Mouse (Mus musculus): Measurements from ENCODE around the gene Hoxa10. TPM values are rescaled to one million over a fixed set of nuclear protein-coding genes. Genes with fewer than 3 reads are reported as not detected.

Gene Hoxa10
- polyA plus RNA-seq, 1 experiment from 2014 or later = 0.20 TPM

DNA sequence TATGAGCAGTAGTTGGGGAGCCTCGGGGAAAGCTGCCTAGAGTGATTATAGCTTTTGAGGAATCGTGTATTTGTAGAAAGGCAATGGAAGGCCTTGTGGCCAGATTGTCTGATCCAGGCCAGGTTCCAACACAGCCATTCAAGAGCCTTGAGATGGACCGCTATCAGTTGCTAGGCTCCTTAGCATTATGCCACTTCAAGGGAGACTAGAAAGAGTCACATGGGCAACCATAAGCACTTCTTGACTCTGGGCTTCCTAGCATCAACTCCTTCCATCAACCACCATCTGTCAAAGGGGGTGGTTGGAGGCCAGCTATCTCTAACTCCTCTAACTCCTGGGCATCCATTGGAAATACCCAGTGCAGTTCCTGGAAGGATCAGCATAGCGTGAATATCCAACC is 9.2 kb upstream of the Hoxa10 start:
- Histone ChIP-seq H3K4me3 (ENCODE audit: low read depth, low read length) (no peak overlapping the region), H3K4me2 (no peak overlapping the region), H3K9ac (ENCODE audit: low read depth, low read length) (no peak overlapping the region)

GRCm38 (mm10) chr6:52249415-52249738 is 8.7 kb upstream of the Hoxa10 start:
- peaks cover 5% of the 10 kb centered on the region; the same call in 1 of the 2 replicates for H3K4me1 ChIP-seq (ENCODE audit: control insufficient read depth, insufficient read depth, low read length)
- H3K4me2 ChIP-seq = no peak overlapping the region; the same call in 1 of the 2 replicates
- H3K4me3 ChIP-seq (ENCODE audit: low read depth, low read length) = 0 out of 2 replicates have a peak overlapping the region, but pooled peaks have one; percentile 4
- no peaks in the 10 kb centered on the region for H3K36me3 ChIP-seq (ENCODE audit: control insufficient read depth, insufficient read depth, low read length)
- no peak overlapping the region for H3K27ac ChIP-seq (ENCODE audit: low read depth, low read length)
- H3K9ac ChIP-seq (ENCODE audit: low read depth, low read length) = no peak overlapping the region
- 2% methylated on average over 16 of the region's 16 CpGs for WGBS (ENCODE audit: insufficient replicate concordance)
- ATAC-seq (replicated peaks; ENCODE audit: insufficient number of reproducible peaks, low FRiP score, low TSS enrichment) = no peak
- H3K9me3 ChIP-seq (replicated peaks; ENCODE audit: control insufficient read depth, low read length) = no peaks in the 10 kb centered on the region
- H3K27me3 ChIP-seq (ENCODE audit: control insufficient read depth, insufficient read depth, low read length) = peaks cover 95% of the 10 kb centered on the region

More for the DNA sequence above, 9.2 kb upstream of the Hoxa10 start:
- WGBS (ENCODE audit: insufficient replicate concordance) = 3% methylated on average over 4 of the region's 4 CpGs
- H3K9me3 ChIP-seq (replicated peaks; ENCODE audit: control insufficient read depth, low read length) = no peaks in the 10 kb centered on the region
- no peaks in the 10 kb centered on the region for H3K36me3 ChIP-seq (ENCODE audit: control insufficient read depth, insufficient read depth, low read length)
- H3K27me3 ChIP-seq (ENCODE audit: control insufficient read depth, insufficient read depth, low read length) = peaks cover 91% of the 10 kb centered on the region
- no peak overlapping the region for H3K27ac ChIP-seq (ENCODE audit: low read depth, low read length)
- peaks cover 5% of the 10 kb centered on the region; the same call in 1 of the 2 replicates for H3K4me1 ChIP-seq (ENCODE audit: control insufficient read depth, insufficient read depth, low read length)
- no peak for ATAC-seq (replicated peaks; ENCODE audit: insufficient number of reproducible peaks, low FRiP score, low TSS enrichment)

- Histone ChIP-seq H3K9me3 (replicated peaks; ENCODE audit: control insufficient read depth, low read length) (no peaks in the 10 kb centered on the region), H3K27ac (ENCODE audit: low read depth, low read length) (no peak overlapping the region), H3K36me3 (ENCODE audit: control insufficient read depth, insufficient read depth, low read length) (no peaks in the 10 kb centered on the region), H3K9ac (ENCODE audit: low read depth, low read length) (no peak overlapping the region), H3K4me1 (ENCODE audit: control insufficient read depth, insufficient read depth, low read length) (peaks cover 5% of the 10 kb centered on the region; the same call in 1 of the 2 replicates), H3K27me3 (ENCODE audit: control insufficient read depth, insufficient read depth, low read length) (peaks cover 96% of the 10 kb centered on the region), H3K4me2 (no peak overlapping the region; the same call in 1 of the 2 replicates), H3K4me3 (ENCODE audit: low read depth, low read length) (0 out of 2 replicates have a peak overlapping the region, but pooled peaks have one; percentile 4)
- ATAC-seq (replicated peaks; ENCODE audit: insufficient number of reproducible peaks, low FRiP score, low TSS enrichment) = no peak
- WGBS (ENCODE audit: insufficient replicate concordance) = under 1% methylated on average over 27 of the region's 27 CpGs
Measured at GRCm38 (mm10) chr6:52248638-52249414, 8.2 kb upstream of the Hoxa10 start.

- under 1% methylated on average over 23 of the region's 23 CpGs for WGBS (ENCODE audit: insufficient replicate concordance)
- Histone ChIP-seq H3K36me3 (ENCODE audit: control insufficient read depth, insufficient read depth, low read length) (no peaks in the 10 kb centered on the region), H3K27me3 (ENCODE audit: control insufficient read depth, insufficient read depth, low read length) (peaks cover 96% of the 10 kb centered on the region), H3K27ac (ENCODE audit: low read depth, low read length) (no peak overlapping the region), H3K9ac (ENCODE audit: low read depth, low read length) (no peak overlapping the region), H3K4me2 (no peak overlapping the region), H3K4me1 (ENCODE audit: control insufficient read depth, insufficient read depth, low read length) (peaks cover 5% of the 10 kb centered on the region; the same call in 1 of the 2 replicates), H3K4me3 (ENCODE audit: low read depth, low read length) (no peak overlapping the region), H3K9me3 (replicated peaks; ENCODE audit: control insufficient read depth, low read length) (no peaks in the 10 kb centered on the region)
- ATAC-seq (replicated peaks; ENCODE audit: insufficient number of reproducible peaks, low FRiP score, low TSS enrichment) = no peak
Measured at GRCm38 (mm10) chr6:52247766-52248637, 7.3 kb upstream of the Hoxa10 start.

DNA sequence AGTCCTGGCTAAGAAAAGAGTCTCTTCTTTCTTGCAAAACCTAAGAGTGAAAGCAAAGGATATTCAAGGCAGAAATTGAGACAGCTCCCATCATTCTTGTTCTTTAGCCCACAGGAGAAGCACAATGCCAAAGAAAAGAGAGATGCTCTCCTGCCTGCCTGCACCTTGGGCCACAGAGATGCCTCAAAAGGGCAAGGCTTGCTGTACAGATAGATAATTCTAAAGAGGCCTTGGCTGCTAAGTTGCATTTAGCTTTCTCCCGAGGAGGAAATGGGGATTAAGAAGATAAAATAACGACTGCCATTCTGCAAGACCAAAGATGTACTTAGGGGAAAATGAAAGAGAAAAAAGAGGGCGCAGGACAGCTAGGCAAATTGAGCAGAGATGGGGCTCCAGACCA is 6.3 kb upstream of the Hoxa10 start:
- Histone ChIP-seq H3K36me3 (ENCODE audit: control insufficient read depth, insufficient read depth, low read length) (no peaks in the 10 kb centered on the region), H3K4me2 (no peak overlapping the region), H3K9me3 (replicated peaks; ENCODE audit: control insufficient read depth, low read length) (no peaks in the 10 kb centered on the region), H3K9ac (ENCODE audit: low read depth, low read length) (no peak overlapping the region), H3K27ac (ENCODE audit: low read depth, low read length) (no peak overlapping the region), H3K4me3 (ENCODE audit: low read depth, low read length) (no peak overlapping the region), H3K27me3 (ENCODE audit: control insufficient read depth, insufficient read depth, low read length) (peaks cover 96% of the 10 kb centered on the region), H3K4me1 (ENCODE audit: control insufficient read depth, insufficient read depth, low read length) (peaks cover 5% of the 10 kb centered on the region; the same call in 1 of the 2 replicates)
- ATAC-seq (replicated peaks; ENCODE audit: insufficient number of reproducible peaks, low FRiP score, low TSS enrichment) = no peak
- 2% methylated on average over 3 of the region's 3 CpGs for WGBS (ENCODE audit: insufficient replicate concordance)

DNA sequence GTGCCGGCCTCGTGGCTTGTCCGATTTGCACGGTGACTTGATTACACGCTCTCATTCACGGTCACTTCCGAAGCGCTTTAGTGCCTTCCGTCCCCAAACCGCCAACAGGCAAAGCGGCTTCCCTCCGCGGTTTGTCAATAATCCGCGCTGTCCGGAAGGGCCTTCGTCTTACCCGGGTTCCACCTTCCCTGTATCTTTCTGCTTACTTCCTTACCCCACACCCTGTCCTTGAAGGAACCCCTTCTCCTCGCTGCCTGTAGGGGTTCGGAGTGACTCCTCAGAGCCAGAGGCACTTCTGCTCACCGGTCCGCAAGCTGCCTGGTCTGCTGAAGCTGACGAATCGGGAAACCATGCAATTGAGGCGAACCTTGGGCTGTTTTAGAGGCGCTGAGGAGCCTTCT is 5.7 kb upstream of the Hoxa10 start:
- Histone ChIP-seq H3K27me3 (ENCODE audit: control insufficient read depth, insufficient read depth, low read length) (peaks cover 96% of the 10 kb centered on the region), H3K9ac (ENCODE audit: low read depth, low read length) (no peak overlapping the region), H3K4me2 (no peak overlapping the region; the same call in 1 of the 2 replicates), H3K4me3 (ENCODE audit: low read depth, low read length) (no peak overlapping the region), H3K9me3 (replicated peaks; ENCODE audit: control insufficient read depth, low read length) (no peaks in the 10 kb centered on the region), H3K4me1 (ENCODE audit: control insufficient read depth, insufficient read depth, low read length) (peaks cover 5% of the 10 kb centered on the region; the same call in 1 of the 2 replicates), H3K36me3 (ENCODE audit: control insufficient read depth, insufficient read depth, low read length) (no peaks in the 10 kb centered on the region), H3K27ac (ENCODE audit: low read depth, low read length) (no peak overlapping the region)
- no peak for ATAC-seq (replicated peaks; ENCODE audit: insufficient number of reproducible peaks, low FRiP score, low TSS enrichment)
- under 1% methylated on average over 26 of the region's 26 CpGs for WGBS (ENCODE audit: insufficient replicate concordance)

DNA sequence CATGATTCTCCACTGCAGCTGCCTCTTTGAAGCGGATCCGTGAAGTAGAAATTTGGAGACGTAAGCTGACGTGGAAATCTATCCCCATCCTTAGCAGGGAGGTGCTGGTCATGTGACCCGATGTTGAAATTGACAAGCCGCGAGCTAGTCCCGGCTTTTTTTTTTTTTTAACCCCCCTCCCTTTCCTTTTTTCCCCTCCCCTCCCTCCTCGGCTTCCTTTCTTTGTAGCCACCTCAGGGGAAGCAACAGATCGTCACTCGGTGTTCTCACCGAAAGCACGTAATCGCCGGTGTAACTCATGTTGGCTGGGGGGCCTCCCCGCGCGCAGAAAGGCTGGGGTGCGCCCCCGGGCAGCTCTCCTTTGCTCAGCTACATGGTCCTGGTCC is 5.1 kb upstream of the Hoxa10 start, which contains the start of gene Hoxa11:
Gene Hoxa11 (minus strand): TSS at position 54 of the 386 bp plus-strand sequence.
- Histone ChIP-seq H3K4me2 (peak within 1 kb of the TSS; percentile 27), H3K4me3 (ENCODE audit: low read depth, low read length) (peak within 1 kb of the TSS; percentile 25), H3K27ac (ENCODE audit: low read depth, low read length) (no peak within 1 kb of the TSS), H3K36me3 (ENCODE audit: control insufficient read depth, insufficient read depth, low read length) (no peaks in the 10 kb centered on the region), H3K9ac (ENCODE audit: low read depth, low read length) (no peak within 1 kb of the TSS), H3K9me3 (replicated peaks; ENCODE audit: control insufficient read depth, low read length) (no peaks in the 10 kb centered on the region), H3K4me1 (ENCODE audit: control insufficient read depth, insufficient read depth, low read length) (peaks cover 5% of the 10 kb centered on the region; the same call in 1 of the 2 replicates), H3K27me3 (ENCODE audit: control insufficient read depth, insufficient read depth, low read length) (peaks cover 96% of the 10 kb centered on the region)
- no peak for ATAC-seq (replicated peaks; ENCODE audit: insufficient number of reproducible peaks, low FRiP score, low TSS enrichment)
- WGBS (ENCODE audit: insufficient replicate concordance) = 1% methylated on average over 20 of the region's 20 CpGs

DNA sequence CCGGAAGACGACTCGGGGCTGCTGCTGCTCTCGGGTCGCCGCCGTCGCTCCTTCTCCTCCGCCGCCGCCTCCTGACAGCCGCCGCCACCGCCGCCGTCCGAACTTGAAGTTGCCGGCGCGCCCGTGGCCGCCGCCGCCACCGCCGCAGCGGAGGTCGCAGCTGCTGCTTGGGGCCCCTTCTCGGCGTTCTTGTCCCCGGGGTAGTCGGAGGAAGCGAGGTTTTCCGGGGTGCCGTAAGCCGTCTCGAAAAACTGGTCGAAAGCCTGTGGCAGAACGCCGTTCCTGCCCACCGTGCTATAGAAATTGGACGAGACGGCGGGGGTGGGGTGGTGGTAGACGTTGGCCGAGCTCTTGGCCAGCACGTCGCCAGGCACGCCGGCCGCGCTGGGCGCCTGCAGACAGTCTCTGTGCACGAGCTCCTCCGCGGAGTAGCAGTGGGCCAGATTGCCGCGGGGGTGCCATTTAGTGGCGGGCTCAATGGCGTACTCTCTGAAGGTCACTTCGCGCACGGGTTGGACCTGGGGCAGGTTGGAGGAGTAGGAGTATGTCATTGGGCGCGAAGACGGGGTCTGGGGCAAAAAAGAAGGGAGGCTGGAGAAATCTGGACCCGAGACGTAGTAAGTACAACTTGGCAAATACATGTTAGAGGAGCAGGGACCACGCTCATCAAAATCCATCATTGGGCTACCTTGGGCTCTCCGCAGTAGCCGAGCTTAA is 4.5 kb upstream of the Hoxa10 start:
- H3K4me3 ChIP-seq (ENCODE audit: low read depth, low read length) = peak overlapping the region; percentile 25
- 1% methylated on average over 71 of the region's 71 CpGs for WGBS (ENCODE audit: insufficient replicate concordance)
- no peak overlapping the region for H3K27ac ChIP-seq (ENCODE audit: low read depth, low read length)
- peak overlapping the region; percentile 27; the same call in 1 of the 2 replicates for H3K4me2 ChIP-seq
- H3K9me3 ChIP-seq (replicated peaks; ENCODE audit: control insufficient read depth, low read length) = no peaks in the 10 kb centered on the region
- peaks cover 97% of the 10 kb centered on the region for H3K27me3 ChIP-seq (ENCODE audit: control insufficient read depth, insufficient read depth, low read length)
- H3K9ac ChIP-seq (ENCODE audit: low read depth, low read length) = no peak overlapping the region
- peaks cover 5% of the 10 kb centered on the region; the same call in 1 of the 2 replicates for H3K4me1 ChIP-seq (ENCODE audit: control insufficient read depth, insufficient read depth, low read length)
- H3K36me3 ChIP-seq (ENCODE audit: control insufficient read depth, insufficient read depth, low read length) = no peaks in the 10 kb centered on the region
- no peak for ATAC-seq (replicated peaks; ENCODE audit: insufficient number of reproducible peaks, low FRiP score, low TSS enrichment)

Data from heart, embryonic 11.5 days (tissue).